Mouse (Mus musculus): Measurements from ENCODE around the gene Rnf41.

Rnf41 gene

GRCm38 (mm10) chr10:128487861-128488712 is 76.6 kb downstream of the Rnf41 start:
- no peak for DNase-seq

DNA sequence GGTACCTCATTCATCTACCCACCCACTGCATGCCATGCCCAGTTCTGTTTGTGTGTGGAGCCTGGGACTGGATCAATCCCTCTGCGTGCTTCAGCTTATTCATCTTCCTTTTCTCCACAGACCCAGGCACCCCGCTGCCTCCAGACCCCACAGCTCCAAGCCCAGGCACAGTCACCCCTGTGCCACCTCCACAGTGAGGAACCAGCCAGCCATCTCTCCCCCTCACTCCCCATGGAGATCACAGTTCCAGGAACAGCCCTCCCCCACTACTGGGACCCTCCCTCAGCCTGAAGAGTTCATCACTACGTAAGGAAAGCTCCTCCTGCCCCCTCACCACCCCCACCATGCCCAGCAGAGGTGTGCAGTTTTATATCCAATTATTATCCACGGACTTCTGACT is 77.3 kb downstream of the Rnf41 start:
- no peak for DNase-seq

DNA sequence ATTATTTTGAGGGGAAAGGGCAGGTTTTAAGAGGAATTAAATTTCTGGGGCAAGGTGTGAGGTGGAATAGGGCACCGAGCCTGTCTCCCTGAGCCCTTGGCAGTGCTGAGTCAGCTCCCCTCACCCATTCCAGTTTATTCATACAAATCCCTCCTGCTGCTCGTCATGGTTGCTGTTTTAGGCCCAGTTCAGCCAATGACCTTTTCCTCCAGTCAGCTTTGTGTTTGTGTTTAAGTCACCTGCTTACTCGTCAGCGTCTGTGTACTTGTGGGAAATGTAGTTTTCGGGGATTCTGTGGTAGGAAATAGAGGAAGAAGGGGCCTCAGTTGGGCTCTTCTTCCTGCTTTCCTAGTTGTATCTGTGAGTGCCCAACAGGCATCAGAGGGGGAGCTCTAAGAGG is 77.9 kb downstream of the Rnf41 start:
- no peak for DNase-seq

- DNase-seq: no peak
Measured at GRCm38 (mm10) chr10:128489785-128490184, 78.3 kb downstream of the Rnf41 start.

DNA sequence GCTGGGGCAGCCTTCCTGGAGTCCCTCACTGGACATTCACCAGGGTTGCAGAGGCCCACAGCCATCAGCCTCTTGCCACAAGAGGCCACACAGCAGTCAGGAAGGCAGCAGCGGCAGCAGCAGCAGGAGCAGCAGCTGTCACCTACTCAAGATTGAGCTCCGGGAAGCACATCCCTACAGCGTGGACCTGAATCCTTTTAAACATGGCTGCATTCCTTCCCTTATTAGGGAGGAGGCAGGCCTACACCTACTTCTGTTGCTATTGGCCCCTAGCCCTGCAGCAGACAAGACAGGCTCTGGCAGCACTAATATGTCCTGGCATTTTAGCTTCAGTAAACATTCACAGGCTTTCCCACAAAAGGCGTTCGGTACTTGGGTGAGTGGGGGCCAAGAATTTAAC is 78.8 kb downstream of the Rnf41 start:
- DNase-seq: no peak

- no peak for DNase-seq
Measured at GRCm38 (mm10) chr10:128490912-128491311, 79.5 kb downstream of the Rnf41 start.
